Mouse (Mus musculus): ENCODE results near the gene Tgm2. TPM values are rescaled to one million over a fixed set of nuclear protein-coding genes. Genes with fewer than 3 reads are reported as not detected.

Tgm2 gene
- polyA plus RNA-seq, 1 experiment from 2014 or later = 63.8 TPM

DNA sequence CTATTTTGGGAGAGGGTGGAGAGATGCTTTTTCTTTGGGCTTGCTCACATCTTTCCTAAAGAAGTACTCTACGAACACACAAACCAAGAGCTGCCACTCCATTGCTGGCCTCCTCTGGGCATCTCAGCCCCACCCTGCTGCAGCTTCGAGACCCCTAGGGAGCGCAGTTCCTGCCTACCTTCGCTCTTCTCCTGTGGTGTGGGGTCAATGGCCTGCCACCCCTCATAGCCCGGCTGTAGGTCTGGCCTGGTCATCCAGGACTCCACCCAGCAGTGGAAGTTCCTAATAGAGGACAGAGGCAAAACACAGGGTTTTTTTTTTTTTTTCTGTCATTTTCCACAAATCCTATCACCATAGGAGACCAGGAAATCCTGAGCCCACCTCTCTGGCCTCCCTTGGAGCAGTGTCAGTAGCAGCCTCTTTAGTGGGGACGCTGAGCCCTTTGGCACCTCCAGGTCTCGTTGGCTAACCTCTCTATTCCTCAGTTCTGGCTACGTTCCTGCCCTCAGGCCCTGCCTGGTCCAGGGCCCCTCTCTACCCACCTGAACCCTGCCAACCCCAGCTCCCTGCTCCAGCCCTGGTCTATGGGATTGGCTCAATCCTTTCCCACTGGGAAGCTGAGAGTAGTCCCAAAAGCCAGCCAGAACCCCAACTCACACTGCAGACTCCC lies 17.6 kb downstream of the Tgm2 start:
- H3K4me3 ChIP-seq (replicated peaks) = no peak overlapping the region
- ATAC-seq (ENCODE audit: low read depth) (no peak), DNase-seq (no peak)
- H3K9me3 ChIP-seq (replicated peaks) = no peaks in the 10 kb centered on the region
- no peaks in the 10 kb centered on the region for H3K27me3 ChIP-seq
- no peak overlapping the region for H3K27ac ChIP-seq
- H3K4me1 ChIP-seq (replicated peaks) = peaks cover 26% of the 10 kb centered on the region
- H3K36me3 ChIP-seq = peaks cover 100% of the 10 kb centered on the region
- 84% methylated on average over 8 of the region's 8 CpGs for WGBS (ENCODE audit: insufficient replicate concordance)
- no peak overlapping the region for H3K9ac ChIP-seq
- H3K4me2 ChIP-seq = no peak overlapping the region

DNA sequence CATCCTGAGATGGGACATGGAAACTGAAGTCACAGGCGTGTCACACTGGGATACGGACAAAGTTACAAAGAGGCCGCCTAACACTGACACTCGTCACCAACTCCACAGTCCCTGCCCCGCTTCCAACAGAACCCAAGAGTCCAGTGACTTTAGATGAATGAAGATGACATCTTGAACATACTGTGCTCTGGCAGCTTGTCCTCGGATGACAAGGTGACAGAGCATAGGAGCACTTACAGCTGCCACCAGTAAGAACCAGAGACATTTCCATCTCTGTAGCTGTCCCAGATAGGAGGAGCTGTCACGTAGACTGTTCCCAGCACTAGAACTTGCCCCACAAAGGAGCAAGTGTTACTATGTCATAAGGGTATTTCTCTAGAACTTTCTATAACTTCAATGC lies 18.4 kb downstream of the Tgm2 start:
- WGBS (ENCODE audit: insufficient replicate concordance) = 84% methylated on average over 7 of the region's 7 CpGs
- Histone ChIP-seq H3K4me1 (replicated peaks) (peaks cover 23% of the 10 kb centered on the region), H3K27ac (no peak overlapping the region), H3K36me3 (peaks cover 100% of the 10 kb centered on the region), H3K4me3 (replicated peaks) (no peak overlapping the region), H3K9me3 (replicated peaks) (no peaks in the 10 kb centered on the region), H3K27me3 (no peaks in the 10 kb centered on the region), H3K9ac (no peak overlapping the region), H3K4me2 (no peak overlapping the region)
- ATAC-seq (ENCODE audit: low read depth) = no peak
- DNase-seq = no peak

DNA sequence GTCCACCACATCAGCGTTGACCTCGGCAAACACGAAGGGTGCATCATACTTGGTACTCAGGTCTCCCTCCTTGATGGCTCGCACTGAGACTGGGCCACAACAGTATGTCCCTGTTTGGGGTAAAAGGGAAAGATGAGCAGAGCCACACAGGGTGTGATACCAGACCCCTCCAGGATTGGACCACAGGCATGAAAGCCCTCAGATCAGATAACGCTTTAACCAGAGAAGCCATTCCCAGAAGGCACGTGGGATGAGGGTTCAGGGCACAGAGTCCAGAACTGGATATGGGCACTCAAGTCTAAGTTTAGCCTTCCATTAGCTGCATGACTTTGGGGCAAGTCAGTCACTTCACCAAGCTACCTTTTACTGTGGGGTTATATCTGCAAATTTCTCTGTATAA lies 19.0 kb downstream of the Tgm2 start:
- Histone ChIP-seq H3K9me3 (replicated peaks) (no peaks in the 10 kb centered on the region), H3K36me3 (peaks cover 100% of the 10 kb centered on the region), H3K4me3 (replicated peaks) (no peak overlapping the region), H3K4me1 (replicated peaks) (peaks cover 28% of the 10 kb centered on the region), H3K27ac (no peak overlapping the region), H3K27me3 (no peaks in the 10 kb centered on the region), H3K9ac (no peak overlapping the region), H3K4me2 (no peak overlapping the region)
- DNase-seq (no peak), ATAC-seq (ENCODE audit: low read depth) (no peak)
- WGBS (ENCODE audit: insufficient replicate concordance) = 89% methylated on average over 6 of the region's 6 CpGs

DNA sequence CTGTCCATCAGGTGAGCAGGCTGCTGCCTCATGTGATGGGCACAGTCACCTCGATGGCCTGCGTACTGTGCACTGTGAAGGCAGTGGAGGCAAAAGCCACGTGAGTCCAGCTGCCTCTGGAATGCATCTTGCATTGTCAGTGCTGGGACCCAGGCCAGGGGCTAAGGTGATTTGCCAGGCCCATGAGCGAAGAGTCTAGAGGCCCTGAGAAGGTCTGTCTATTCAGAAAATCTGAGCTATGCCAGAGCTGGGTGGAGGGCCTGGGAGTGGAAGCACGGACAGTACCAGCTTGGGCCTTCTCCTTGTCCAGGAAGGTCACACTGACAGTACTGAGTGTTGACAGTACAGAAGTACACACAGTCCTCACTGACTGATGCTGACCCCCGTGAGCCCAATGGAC lies 23.4 kb downstream of the Tgm2 start:
- 83% methylated on average over 6 of the region's 6 CpGs for WGBS (ENCODE audit: insufficient replicate concordance)
- ATAC-seq (ENCODE audit: low read depth) = no peak

DNA sequence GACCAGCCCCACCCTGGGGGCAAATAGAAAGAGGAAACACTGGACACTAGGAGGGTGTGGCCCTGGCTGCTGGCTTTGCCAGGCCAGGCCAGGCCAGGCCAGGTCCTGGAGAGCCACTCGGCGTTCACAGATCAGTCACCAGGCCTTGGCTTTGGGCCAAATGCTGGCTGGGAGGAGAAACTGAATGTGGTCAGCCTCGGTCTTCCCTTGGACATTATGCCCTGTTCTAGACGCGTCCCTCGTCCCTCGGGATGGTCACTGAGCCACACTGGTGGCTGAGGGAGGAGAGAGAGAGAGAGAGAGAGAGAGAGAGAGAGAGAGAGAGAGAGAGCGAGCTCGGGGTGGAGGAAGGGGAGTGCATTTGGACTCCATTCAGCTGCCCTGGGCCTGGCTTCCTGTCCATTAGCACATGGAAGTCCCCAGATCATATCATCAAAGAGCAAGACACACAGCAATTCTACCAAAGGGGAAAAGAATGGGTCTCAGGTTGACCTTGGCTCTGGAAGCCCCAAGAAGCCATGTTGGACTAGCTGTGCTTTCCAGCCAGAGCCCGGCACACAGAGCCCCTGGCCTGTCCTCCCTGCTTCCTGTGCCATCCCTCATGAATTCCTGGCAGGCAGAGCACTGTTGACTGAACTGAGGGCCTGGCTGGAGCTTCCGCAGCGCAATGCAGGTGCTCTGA lies 24.4 kb downstream of the Tgm2 start:
- DNase-seq = no peak

More for the DNA sequence above, 23.4 kb downstream of the Tgm2 start:
- Histone ChIP-seq H3K27me3 (no peaks in the 10 kb centered on the region), H3K4me1 (replicated peaks) (peaks cover 45% of the 10 kb centered on the region), H3K9ac (no peak overlapping the region), H3K4me3 (replicated peaks) (no peak overlapping the region), H3K36me3 (peaks cover 100% of the 10 kb centered on the region), H3K9me3 (replicated peaks) (no peaks in the 10 kb centered on the region), H3K4me2 (no peak overlapping the region), H3K27ac (no peak overlapping the region; the same call in 1 of the 2 replicates)
- DNase-seq = no peak

DNA sequence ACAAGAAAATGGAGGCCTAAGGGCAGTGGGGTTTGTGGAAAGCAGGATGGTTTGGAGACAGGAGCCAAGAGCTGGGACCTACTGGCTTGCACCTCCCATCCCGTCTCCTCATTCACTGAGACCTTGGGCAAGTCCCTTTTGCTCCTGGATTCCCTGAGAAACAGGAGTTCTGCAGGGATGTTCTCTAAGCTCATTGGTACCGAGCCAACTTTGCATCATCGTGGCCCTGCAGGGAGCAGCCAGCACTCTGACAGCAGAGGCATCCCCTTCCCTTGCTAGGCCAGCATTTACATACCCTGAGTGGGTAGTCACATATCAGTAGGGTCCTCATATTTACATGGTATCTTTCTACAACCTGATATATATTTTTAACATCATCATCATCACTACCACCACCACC lies 25.4 kb downstream of the Tgm2 start:
- no peak overlapping the region for H3K27ac ChIP-seq
- DNase-seq = no peak
- no peak for ATAC-seq (ENCODE audit: low read depth)
- no peak overlapping the region for H3K4me2 ChIP-seq
- H3K9ac ChIP-seq = no peak overlapping the region
- H3K27me3 ChIP-seq = no peaks in the 10 kb centered on the region
- peaks cover 100% of the 10 kb centered on the region for H3K36me3 ChIP-seq
- WGBS (ENCODE audit: insufficient replicate concordance) = 93% methylated on average over 3 of the region's 3 CpGs
- H3K4me3 ChIP-seq (replicated peaks) = no peak overlapping the region
- H3K9me3 ChIP-seq (replicated peaks) = no peaks in the 10 kb centered on the region
- peaks cover 65% of the 10 kb centered on the region for H3K4me1 ChIP-seq (replicated peaks)

More for the DNA sequence above, 24.4 kb downstream of the Tgm2 start:
- WGBS (ENCODE audit: insufficient replicate concordance) = 79% methylated on average over 12 of the region's 12 CpGs
- Histone ChIP-seq H3K27me3 (no peaks in the 10 kb centered on the region), H3K27ac (0 out of 2 replicates have a peak overlapping the region, but pooled peaks have one; percentile 27), H3K9me3 (replicated peaks) (no peaks in the 10 kb centered on the region), H3K4me3 (replicated peaks) (no peak overlapping the region), H3K4me2 (no peak overlapping the region), H3K9ac (no peak overlapping the region), H3K4me1 (replicated peaks) (peaks cover 56% of the 10 kb centered on the region), H3K36me3 (peaks cover 100% of the 10 kb centered on the region)
- peak; percentile 6; the same call in 1 of the 2 replicates for ATAC-seq (ENCODE audit: low read depth)

DNA sequence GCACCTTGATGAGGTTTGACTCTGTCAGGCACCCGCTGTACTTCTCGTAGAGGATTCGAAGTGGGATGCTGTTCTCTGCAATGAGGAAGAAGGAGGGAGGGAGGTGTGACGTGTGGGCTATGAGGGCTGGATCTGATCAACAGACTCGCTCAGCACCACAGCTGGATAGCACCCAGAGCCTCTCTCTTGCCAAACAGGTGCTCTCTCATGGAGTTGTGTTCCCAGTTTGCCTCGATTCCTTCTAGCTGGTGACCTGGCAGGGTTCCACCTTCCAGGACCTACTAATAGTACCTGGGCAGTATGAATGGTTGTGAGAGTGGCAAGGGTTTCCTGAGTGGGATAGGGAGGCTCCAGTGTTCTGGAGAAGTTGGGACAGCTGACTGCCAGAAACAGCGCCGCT lies 26.0 kb downstream of the Tgm2 start:
- WGBS (ENCODE audit: insufficient replicate concordance) = 85% methylated on average over 8 of the region's 8 CpGs
- no peak overlapping the region for H3K27ac ChIP-seq
- H3K27me3 ChIP-seq = no peaks in the 10 kb centered on the region
- no peaks in the 10 kb centered on the region for H3K9me3 ChIP-seq (replicated peaks)
- H3K4me1 ChIP-seq (replicated peaks) = peaks cover 70% of the 10 kb centered on the region
- no peak overlapping the region for H3K9ac ChIP-seq
- H3K36me3 ChIP-seq = peaks cover 97% of the 10 kb centered on the region
- H3K4me3 ChIP-seq (replicated peaks) = no peak overlapping the region
- ATAC-seq (ENCODE audit: low read depth) (no peak), DNase-seq (no peak)
- H3K4me2 ChIP-seq = no peak overlapping the region

DNA sequence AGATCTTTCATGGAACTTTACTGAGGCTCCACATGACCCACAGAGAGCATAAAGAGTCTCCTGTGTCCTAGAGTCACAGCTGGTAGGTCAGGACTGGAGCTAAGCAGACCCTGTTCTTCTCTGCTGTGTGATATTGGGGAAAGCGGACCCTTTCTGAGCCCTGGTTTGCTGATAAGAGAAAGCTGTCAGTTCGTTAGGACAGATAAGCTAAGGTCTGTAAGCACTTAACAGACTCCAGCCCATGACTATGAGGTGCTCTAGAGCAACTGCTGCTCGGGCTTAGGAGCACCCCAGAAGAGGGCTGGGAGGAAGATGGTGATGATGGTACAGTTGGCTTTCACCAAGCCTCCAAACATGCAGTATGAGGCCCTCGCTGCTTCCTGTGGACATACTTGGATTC lies 27.1 kb downstream of the Tgm2 start:
- Histone ChIP-seq H3K9me3 (replicated peaks) (no peaks in the 10 kb centered on the region), H3K36me3 (peaks cover 86% of the 10 kb centered on the region), H3K4me2 (no peak overlapping the region), H3K27ac (peak overlapping the region; percentile 32; the same call in 1 of the 2 replicates), H3K27me3 (no peaks in the 10 kb centered on the region), H3K4me1 (replicated peaks) (peaks cover 79% of the 10 kb centered on the region), H3K9ac (0 out of 2 replicates have a peak overlapping the region, but pooled peaks have one; percentile 11), H3K4me3 (replicated peaks) (no peak overlapping the region)
- 28% methylated on average over 4 of the region's 4 CpGs for WGBS (ENCODE audit: insufficient replicate concordance)
- ATAC-seq (ENCODE audit: low read depth) = peak; percentile 57
- no peak for DNase-seq

DNA sequence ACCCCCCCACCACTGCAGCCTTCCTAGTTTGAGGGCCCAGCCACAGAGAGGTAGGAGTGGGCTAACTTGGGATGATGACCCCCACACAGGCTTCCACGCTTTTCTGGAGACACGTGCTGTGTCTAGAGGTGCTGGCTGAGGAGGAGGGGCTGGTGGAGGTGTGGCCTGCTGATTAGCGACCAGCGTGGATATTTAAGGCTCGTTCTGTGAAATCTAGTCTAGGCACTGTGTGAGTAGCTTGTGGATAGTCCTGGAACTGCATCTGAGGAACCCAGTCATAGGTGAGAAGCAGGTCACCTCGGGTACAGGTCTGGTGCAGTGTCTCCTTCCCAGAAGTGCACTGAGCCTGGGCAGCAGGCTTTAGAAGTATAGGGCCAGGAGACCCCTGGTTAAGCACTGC lies 29.6 kb downstream of the Tgm2 start:
- ATAC-seq (ENCODE audit: low read depth) (no peak), DNase-seq (no peak)
- Histone ChIP-seq H3K4me2 (no peak overlapping the region), H3K27me3 (no peaks in the 10 kb centered on the region), H3K9me3 (replicated peaks) (no peaks in the 10 kb centered on the region), H3K4me3 (replicated peaks) (no peak overlapping the region), H3K9ac (no peak overlapping the region), H3K27ac (peak overlapping the region; percentile 55), H3K36me3 (peaks cover 61% of the 10 kb centered on the region), H3K4me1 (replicated peaks) (peaks cover 90% of the 10 kb centered on the region)
- 13% methylated on average over 6 of the region's 6 CpGs for WGBS (ENCODE audit: insufficient replicate concordance)

DNA sequence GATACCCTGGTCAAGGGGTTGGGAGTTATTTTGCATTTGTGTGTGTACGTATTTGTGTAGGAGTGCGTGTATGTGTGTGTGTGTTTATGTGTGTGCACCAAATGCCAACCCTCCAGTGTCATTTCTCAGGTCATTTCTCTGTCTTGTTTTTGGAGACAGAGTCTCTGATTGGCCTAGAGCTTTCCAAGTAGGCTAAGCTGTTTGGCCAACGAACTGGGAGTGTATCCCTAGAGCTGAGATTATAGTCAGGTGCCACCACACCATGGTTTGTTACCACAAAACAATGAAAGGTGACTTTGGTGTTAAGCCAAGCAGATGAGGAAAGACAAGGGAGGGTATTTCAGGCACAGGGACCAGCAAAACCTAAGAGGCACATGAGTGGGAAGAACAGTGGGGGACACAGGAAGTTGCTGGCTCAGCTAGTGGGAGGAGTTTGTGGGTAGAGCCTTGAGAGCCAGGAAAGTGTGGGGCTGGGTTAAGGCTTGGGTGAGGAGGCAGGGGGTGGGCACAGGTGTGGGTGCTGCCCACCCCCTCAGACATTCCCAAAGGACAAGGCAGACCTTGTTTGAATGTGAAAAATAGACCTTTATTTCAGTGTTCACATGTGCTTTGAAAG lies 30.3 kb downstream of the Tgm2 start:
- Histone ChIP-seq H3K4me3 (replicated peaks) (no peak overlapping the region), H3K36me3 (peaks cover 54% of the 10 kb centered on the region), H3K4me1 (replicated peaks) (peaks cover 85% of the 10 kb centered on the region), H3K9me3 (replicated peaks) (no peaks in the 10 kb centered on the region), H3K4me2 (no peak overlapping the region), H3K27ac (peak overlapping the region; percentile 55), H3K27me3 (no peaks in the 10 kb centered on the region), H3K9ac (no peak overlapping the region; the same call in 1 of the 2 replicates)
- ATAC-seq (ENCODE audit: low read depth) (no peak), DNase-seq (no peak)
- 83% methylated on average over 3 of the region's 3 CpGs for WGBS (ENCODE audit: insufficient replicate concordance)

DNA sequence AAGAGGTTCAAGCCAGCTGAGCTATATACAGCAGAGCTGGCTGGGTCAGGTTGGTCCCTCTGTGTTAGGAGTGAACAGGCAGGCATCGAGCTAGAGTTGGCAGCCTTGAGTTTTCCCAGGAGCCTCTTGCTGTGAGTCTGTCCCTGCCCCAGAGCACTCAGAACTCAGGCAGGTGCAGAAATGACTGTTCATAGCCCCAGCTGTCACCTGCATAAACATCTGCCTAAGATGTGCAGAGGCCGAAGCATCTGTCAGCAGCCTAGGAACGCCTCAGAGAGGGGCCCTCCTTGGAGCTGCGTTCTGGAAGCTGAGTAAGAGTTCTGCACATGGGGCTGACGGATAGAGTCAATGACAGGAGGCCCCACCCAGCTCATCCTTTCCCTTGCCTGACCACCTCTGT lies 31.3 kb downstream of the Tgm2 start:
- DNase-seq (no peak), ATAC-seq (ENCODE audit: low read depth) (no peak)
- Histone ChIP-seq H3K4me1 (replicated peaks) (peaks cover 78% of the 10 kb centered on the region), H3K36me3 (peaks cover 44% of the 10 kb centered on the region), H3K4me2 (no peak overlapping the region), H3K9ac (no peak overlapping the region), H3K9me3 (replicated peaks) (no peaks in the 10 kb centered on the region), H3K27ac (peak overlapping the region; percentile 75), H3K4me3 (replicated peaks) (no peak overlapping the region), H3K27me3 (no peaks in the 10 kb centered on the region)
- 61% methylated on average over 5 of the region's 5 CpGs for WGBS (ENCODE audit: insufficient replicate concordance)
